Mouse (Mus musculus) granulocyte monocyte progenitor cell, adult 5-6 weeks (primary cell): ENCODE results near the gene Lipc. TPM values are rescaled to one million over a fixed set of nuclear protein-coding genes. Genes with fewer than 3 reads are reported as not detected.

Experiments
- ATAC-seq: replicated peaks from 2 replicates; pipeline ENCODE4 v1.8.0; 2016; ENCODE audit warnings: mild to moderate bottlenecking, moderate TSS enrichment, inconsistent platforms; ENCODE audit not compliant: poor library complexity, severe bottlenecking
- total RNA-seq, 2 experiments: library from RNA; stranded (forward) in 1 of 2; stranded (reverse) in 1 of 2; fragments of 200-712, 200-1000 nt in 1 of 2; fragments of >200 nt in 1 of 2; fragmentation: Nextera tagmentation in 1 of 2; gene quantifications; 2 replicates each; pipeline ENCODE4 v1.2.3; 2014 to 2017

The Lipc gene
- total RNA-seq, 2 experiments from 2014 or later: not detected

DNA sequence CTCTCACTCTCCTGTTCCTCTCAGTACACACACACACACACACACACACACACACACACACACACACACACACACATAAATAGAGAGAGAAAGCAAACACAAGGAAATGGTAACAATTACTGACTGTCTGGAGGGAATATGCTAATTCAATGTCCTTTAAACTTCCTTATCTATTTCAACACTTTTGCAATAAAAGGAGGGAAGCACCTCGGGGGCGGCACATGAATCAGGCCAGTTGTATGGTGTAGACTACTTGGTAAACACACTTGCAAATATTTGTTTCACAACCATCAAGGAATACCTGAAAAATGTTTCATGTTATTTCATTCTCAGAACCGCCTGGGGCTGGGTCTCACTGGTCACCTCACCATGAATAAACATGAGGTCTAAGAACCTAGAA is 30.9 kb downstream of the Lipc start:
- peak; percentile 9; the same call in 1 of the 2 replicates for ATAC-seq

DNA sequence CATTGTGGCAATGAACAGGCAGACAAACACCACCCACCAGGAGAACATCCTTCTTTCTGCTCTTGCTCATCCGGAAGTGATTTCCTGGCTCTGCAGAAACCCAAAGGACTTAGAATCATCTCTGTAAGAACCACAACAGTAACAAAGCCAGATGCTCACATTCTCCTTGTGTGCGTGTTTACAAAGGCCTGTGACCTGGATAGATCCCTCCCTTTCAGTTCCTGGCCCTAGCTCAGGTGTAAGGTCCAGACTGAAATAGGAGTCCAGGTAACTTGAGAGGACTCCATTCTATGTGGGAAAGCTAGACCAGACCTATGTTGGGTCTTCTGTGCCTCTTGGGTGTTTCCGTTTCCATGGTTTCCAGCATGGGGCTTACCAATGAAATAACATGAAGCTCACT is 32.8 kb downstream of the Lipc start:
- ATAC-seq: no peak

DNA sequence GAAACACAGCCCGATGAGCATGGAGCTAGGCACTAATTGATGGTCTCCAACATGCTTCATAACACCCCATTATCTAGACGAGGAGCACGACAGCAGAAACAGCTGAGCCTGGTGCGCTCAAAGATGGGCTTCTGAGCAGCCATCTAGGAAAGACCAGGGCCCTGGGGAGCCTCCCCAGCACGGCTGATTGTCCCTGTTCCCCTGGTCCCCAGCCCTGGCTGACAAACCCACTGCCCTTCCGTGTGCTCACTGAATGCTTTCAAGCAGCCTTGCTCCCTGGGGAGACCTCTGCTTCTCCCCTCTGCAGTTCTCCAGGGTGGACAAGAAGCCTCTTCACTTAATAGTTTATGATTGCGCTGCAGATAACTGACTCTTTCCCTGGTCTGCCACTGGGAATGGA is 35.5 kb downstream of the Lipc start:
- no peak for ATAC-seq

DNA sequence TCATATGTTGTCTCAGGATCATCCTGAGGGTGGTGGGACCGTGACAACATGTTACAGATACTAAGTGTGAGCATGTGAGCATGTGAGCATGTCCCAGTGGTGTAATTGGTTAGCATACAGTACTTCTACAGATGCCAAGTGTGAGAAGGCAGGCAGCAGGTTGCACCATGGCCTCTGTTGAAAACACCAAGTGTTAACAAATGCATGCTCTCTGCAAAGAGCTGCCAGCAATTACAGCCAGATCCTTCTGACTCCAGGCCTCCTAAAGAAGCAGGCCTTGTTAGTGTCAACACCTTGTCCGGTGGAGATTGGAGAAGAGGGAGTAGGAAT is 36.7 kb downstream of the Lipc start:
- no peak for ATAC-seq

DNA sequence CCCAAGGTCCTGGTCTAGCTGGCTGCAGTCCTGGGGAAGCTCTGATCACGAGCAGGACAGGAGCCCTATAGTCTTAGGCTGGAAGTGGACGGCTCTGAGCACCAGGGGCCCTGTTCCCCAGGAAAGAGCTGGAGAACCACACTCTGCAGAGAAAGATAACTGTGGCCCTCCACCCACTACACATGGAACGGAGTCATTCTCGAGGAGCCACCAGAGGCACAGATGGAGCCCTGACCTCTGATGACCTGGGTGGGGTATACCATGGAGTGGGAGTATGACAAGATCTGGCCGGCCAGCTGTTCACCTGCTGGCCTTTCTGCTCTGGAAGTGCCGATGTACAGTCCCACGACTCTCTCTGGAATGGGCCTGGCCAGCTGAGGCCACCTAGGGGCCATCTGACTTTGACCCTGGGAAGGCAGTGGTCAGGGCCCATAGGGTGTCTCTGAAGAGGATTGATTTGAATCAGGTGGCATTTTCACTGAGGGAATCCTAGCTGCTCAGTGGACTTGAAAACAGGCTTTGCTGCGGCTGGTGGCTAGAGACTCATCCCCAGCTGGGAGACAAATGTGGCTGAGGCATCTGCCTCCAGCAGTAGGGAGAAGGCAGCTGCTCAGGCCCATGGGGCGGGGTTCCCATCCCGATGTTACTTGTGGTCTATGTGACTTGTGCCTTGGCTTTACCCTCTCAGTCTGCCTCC is 37.2 kb downstream of the Lipc start:
- ATAC-seq: no peak

DNA sequence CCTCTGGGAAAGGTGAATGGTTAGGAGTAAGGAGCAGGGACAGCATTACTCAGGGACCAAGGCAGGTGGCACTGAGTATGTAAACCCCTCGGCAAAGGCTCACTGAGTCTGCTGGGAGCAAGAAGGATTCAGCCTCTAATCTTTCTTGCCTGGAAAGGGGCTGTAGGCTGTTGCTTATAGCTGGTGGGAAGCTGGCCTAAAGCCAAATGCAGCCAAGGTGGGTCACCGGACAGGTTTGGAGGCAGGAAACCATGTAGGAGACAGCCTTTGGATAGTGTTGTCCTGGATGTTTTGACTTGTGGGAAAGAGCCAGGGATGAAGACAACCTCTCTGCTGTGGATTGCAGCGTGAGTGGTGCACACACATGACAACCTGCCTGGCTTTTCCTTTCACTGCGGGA is 40.9 kb downstream of the Lipc start:
- no peak for ATAC-seq

DNA sequence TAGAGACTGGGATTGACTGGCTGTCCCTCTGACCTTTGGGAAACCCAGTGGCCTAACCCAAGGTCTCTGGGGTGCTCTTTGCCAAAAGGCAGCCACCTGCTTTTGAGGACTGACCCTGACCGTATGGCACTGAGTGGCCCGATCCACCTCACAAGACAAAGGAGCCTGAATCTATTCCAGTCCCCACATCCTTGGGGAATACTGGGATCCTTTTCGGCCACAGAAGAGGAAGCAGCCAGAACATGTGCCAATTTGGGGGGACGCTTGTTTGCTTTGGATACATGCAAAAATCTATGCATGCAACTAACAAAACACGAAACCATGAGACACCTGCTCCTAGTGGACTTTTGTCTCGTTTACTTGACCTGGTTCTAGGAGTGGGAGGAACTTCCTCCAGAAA is 41.7 kb downstream of the Lipc start:
- ATAC-seq: no peak

DNA sequence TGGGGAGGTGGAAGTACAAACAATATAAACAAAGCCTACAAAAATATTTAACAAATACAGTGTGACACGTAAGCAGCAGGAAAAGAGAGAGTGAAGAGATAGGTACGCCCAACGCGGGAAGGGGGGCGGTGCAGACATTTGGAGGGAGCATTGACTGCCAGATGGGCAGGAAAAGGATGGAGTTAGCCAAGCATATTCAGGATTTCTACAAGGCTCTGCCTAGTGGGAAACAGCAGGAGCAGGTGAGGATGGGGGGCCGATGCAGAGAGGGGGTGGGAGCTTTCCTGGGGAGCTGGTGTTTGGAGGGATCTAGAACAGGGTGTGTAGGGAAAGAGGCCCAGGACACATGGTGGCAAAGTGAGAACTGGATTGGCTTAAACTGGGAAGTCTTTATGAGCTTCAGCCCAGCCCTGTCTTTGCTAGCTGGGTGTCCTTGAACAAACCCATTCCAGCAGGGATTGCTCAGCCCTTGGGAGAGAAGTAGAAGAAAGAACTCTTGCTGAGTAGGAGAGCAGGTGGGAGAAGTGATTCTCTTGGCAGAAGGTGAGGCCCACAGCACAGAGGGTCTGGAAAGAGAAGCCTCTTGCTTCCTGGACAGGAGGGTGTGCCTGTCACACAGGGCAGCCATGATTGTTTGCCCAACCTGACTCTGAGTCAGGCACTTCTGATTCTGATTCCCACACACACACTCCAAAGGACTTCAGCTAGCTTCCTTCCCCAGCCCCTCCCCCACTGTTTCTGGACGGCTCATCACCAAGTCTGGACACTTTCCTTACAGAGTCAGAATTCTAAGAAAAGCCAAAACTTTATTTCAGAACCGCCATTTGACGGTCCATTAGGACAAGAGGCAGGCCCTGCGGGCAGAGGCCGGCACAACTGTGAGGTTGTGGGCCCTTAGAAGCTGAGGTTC is 49.0 kb downstream of the Lipc start:
- ATAC-seq: no peak

DNA sequence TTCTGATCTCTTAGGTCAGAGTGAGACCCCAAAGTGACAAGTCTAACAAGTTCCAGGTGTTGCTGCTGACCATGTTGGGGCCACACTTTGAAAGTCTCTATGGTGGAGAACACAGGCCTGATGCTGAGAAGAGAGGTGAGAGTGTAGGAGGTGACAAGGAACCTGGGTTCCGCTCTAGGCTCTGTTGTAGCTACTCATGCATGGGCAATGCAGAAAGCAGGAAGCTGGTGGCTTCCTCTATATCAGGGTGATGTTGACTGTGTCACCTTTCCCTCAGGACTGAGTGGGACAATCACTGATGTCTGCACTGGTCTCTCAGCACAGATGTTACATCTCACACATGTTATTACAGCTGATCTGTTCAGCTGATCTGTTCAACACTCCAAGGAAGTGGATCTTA is 57.8 kb downstream of the Lipc start:
- ATAC-seq: peak; percentile 29; the same call in 1 of the 2 replicates

DNA sequence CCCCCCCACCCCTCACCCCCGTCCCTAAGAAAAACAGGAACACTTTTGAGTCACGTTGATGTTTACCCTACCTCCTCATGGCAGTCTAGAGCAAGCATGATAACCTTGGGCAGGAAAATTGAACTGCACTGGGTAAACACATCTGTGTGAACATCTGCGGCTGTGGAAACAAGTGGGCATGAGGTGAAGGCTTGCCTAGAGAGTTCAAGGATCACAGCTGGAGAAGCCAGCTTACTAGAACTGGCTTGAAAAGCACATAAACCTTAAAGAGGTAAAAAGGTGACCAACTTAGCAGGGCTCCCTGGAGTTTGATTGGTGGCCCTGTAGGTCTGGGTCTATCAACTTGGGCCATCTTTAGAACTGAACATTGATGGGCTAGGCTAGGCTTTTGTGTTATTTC is 58.5 kb downstream of the Lipc start:
- no peak for ATAC-seq

DNA sequence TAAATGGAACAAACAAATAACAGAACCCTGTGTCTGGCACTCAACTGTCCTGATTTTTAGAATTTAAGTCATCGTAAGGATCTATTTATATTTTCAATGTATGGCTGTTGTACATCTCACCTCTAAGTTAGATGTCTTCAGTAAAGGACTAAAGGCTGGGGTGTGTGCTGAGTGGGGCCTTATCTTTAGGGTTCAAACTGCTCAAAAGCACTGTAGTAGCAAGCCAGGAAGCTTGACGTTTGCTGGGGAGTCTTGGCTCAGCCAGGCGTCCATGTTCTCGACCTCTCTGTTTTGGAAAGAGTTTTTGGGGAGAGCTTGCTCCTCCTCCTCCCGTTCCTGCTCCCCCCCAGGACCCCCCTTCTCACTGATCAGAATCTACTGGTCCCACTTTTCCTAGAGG is 59.4 kb downstream of the Lipc start:
- no peak for ATAC-seq

DNA sequence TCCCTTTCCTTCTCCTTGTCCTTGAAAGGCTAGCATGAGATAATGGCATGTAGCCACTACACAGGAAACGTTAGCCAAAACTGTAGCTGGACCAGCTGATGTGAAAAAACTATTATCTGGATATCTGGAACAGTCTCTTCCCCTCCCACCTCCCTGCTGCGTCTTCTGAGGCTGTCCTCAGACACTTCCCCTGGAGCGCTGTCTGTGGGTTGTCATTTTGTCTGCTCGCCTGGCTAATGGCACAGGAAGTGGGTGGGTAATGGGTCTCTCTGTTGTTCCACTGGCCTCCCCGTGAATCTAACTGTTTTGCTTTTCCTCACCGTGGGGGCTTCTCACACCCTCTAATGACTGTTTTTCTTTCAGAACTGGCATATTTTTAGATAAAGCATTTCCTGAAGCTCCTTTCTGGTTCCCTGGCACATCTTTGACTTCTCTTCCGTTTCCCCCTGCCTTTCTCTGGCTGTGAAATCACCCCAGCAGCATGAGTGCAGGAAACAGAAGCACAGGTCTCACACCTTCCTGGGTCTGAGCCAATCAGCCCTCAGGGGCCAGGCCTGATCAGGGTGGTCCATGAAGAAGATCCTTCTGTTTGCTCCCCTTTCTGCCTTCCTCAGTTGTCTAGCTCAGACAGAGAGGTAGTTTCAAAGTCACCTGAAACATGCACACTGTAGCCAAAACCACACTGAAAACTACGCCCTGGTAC is 60.4 kb downstream of the Lipc start:
- ATAC-seq: peak; percentile 90

DNA sequence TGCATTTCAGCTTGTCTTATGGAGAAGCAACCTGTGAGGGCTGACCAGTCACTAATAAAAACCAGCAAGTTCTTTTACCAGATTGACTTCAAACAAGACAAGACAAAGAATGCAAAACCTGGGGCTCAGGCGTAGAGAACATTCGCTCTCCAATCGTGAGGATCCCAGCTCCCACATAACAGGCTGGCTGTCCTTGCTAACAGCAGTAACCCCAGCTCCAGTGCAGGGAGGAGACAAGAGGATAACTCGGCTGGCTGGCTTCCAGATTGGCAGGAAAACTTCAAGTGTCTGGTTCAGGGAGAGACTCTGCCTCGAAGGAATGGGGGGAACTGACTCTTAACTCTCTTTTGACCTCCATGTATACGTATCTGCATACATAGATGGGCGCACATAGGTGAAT is 61.3 kb downstream of the Lipc start:
- ATAC-seq: no peak

DNA sequence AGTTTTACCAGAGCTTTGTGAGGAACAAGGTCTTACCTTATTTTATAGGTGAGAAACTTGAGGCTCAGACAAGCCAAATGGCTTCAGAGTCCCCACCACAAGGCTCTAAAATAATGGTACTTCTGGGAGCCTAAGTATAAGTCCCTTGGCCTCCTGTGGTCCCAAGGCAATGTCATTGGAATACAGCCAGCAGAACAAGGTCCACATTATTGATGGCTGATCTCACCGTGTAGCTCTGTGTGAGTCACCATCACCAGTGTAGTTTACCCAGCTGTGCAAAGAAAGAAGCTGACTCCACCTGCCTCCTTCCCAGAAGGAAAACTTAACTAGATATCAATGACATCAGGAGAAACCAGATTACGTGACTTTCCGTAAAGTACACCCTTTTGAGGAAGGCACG is 63.1 kb downstream of the Lipc start:
- ATAC-seq: no peak

DNA sequence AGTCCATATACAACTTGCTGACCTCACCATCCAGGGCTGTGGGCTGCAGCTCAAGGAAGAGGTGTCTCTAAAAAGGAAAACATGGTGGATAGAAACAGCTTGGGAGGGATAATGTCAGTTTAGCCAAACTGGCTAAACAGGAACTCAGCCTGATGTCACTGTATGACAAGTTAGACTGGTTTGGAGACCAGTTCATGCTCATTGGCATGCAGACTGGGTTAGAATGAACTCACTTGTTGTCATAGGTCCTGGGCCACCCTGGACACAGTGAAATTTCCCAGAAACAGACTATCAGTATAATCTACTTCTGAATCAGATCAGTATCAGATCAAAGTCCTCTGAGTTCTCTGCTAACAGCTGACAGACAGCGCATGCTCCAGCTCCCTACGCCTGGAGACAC is 63.5 kb downstream of the Lipc start:
- no peak for ATAC-seq

DNA sequence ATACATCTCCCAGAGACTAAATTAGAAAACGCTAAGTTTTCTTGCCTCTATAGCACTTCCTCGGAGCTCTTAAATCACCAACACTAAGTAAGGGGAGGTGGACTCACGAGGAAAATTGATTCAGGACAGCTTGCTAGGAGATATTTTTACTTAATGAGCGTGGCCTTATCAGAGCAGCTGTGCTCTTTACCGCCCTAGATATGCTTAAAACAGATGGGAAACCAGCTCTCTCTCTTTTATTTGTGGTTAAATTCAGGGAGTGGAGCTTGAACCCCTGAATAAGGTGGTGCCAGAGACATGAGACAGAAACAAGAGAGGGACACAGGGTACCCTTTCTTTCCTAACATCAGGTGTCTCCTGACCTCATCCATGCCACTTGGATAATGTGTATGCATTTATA is 70.0 kb downstream of the Lipc start:
- no peak for ATAC-seq

DNA sequence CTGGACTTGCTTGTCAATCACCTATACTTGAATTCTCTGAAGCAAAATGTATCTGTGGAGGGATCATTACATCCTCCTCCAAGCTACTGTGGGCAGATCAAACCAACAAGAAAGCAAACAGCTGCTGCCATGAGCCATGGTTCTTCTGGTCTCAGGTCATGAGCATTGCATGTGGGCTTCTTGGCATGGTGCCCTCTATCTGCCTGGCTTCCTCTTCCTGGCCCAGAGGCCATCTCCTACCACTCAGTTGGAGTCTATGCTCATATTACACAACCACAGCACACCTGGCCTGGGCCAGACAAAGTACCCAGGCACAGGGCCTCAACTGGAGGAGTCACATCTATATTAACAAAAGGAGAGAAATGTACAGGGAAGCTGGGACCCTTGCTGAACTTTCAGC is 73.2 kb downstream of the Lipc start:
- ATAC-seq: peak; percentile 44; the same call in 1 of the 2 replicates

DNA sequence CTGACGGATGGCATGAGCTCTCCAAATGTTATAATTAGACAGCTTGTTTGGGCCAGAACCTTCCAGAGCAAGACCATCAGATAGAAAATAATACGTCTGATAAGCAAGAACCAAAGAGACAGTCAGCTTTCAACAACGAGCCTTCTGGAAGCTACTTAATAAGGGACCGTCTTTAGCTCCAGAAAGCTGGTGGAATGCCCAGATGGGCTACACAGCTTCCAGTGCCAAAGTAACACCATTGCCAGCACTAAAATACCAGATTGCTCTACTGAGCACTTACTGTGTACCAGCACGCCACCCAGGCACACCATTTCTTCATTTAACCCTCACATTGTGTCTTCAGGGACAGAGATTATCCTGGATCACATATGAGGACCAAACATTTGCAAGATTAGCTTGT is 73.9 kb downstream of the Lipc start:
- ATAC-seq: no peak

DNA sequence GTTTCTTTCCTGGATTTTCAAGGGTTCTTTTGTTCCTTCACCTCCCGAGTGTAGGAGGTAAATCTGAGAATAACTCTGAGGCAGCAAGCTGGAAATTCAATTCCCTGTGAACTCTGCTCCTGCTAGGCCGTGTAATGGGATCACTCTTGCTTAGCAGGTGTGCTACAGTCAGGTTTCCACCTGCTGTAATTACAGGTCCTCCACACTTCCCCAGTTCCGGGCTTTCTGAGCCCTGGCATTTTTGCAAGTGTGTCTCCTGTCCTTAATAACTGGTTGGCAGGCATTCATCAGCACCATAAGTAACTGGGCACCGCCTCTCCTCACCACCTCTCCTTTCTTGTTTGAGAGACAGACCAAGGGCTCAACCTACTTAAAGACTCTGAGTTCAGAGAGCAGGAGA is 76.5 kb downstream of the Lipc start:
- no peak for ATAC-seq

DNA sequence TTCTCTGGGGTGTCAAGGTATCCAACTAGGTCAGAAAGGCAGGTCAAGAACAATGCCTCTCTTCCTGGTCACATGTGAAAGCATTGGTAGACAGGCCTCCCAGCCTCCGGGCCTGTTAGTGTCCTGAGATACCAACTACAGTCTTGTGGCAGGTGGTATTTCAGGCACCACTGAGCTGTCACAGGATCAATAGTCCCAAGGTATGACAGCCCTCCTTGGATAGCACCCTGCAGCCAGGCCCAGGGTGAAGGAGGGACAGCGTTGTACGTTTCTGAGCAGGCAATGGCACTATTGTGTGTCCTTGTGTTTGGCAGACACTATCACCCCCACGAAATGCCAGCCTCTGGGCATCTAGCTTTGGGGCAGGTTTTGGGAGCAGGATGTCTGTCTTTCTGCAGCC is 77.0 kb downstream of the Lipc start:
- no peak for ATAC-seq

DNA sequence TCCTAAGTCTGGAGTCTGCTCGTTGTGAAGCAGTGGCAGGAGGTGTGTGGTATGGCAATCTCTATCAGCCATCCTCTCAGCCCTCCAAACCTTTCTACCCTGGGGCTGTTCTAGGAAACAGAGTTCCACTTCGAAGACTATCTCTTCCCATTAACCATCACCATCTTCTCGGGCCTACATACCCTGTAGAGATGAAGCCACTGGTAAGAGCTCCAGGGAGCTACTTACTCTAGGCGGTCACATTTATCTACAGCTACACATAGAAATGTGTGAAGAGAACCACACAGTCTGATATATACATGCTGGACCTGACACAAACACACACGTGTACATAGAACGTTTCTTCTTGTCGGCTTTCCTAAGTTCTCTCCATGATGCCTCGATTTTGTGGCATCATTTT is 79.4 kb downstream of the Lipc start:
- ATAC-seq: no peak
